Mouse (Mus musculus): ENCODE measurements around the gene Psme1. TPM values are rescaled to one million over a fixed set of nuclear protein-coding genes. Genes with fewer than 3 reads are reported as not detected.

The Psme1 gene
- polyA plus RNA-seq, 1 experiment from 2014 or later = 94.3 TPM

- Histone ChIP-seq H3K4me1 (peaks cover 43% of the 10 kb centered on the region), H3K36me3 (replicated peaks) (peaks cover 41% of the 10 kb centered on the region), H3K9me3 (no peaks in the 10 kb centered on the region), H3K27ac (peak within 1 kb of the TSS; percentile 93), H3K4me3 (peak within 1 kb of the TSS; percentile 94), H3K27me3 (ENCODE audit: poor library complexity, severe bottlenecking) (no peaks in the 10 kb centered on the region)
- DNase-seq (ENCODE audit: extremely low spot score, low spot score) = peak; percentile 92
- 1% methylated on average over 22 of the region's 22 CpGs for WGBS
Measured at GRCm38 (mm10) chr14:55590748-55591330, 12.9 kb downstream of the Psme1 start, which contains the start of gene Psme2. TSS of gene Psme2 (minus strand) at chr14:55591113.

- Histone ChIP-seq H3K4me1 (peaks cover 48% of the 10 kb centered on the region), H3K9me3 (no peaks in the 10 kb centered on the region), H3K27me3 (ENCODE audit: poor library complexity, severe bottlenecking) (no peaks in the 10 kb centered on the region), H3K36me3 (replicated peaks) (peaks cover 47% of the 10 kb centered on the region), H3K4me3 (peak within 1 kb of the TSS; percentile 94), H3K27ac (peak within 1 kb of the TSS; percentile 93)
- peak; percentile 93 for DNase-seq (ENCODE audit: extremely low spot score, low spot score)
- under 1% methylated on average over 33 of the region's 33 CpGs for WGBS
Measured at GRCm38 (mm10) chr14:55591331-55591891, 13.5 kb downstream of the Psme1 start, which contains the start of gene Rnf31. TSS of gene Rnf31 (plus strand) at chr14:55591708.

GRCm38 (mm10) chr14:55592226-55592625, 14.3 kb downstream of the Psme1 start:
- WGBS = 10% methylated on average over 16 of the region's 16 CpGs
- Histone ChIP-seq H3K27ac (peak overlapping the region; percentile 93), H3K27me3 (ENCODE audit: poor library complexity, severe bottlenecking) (no peaks in the 10 kb centered on the region), H3K4me1 (peaks cover 49% of the 10 kb centered on the region), H3K36me3 (replicated peaks) (peaks cover 50% of the 10 kb centered on the region), H3K9me3 (no peaks in the 10 kb centered on the region), H3K4me3 (peak overlapping the region; percentile 94)
- no peak for DNase-seq (ENCODE audit: extremely low spot score, low spot score)

- Histone ChIP-seq H3K4me1 (peaks cover 33% of the 10 kb centered on the region), H3K27ac (no peak overlapping the region), H3K27me3 (ENCODE audit: poor library complexity, severe bottlenecking) (no peaks in the 10 kb centered on the region), H3K4me3 (no peak overlapping the region), H3K36me3 (replicated peaks) (peaks cover 76% of the 10 kb centered on the region), H3K9me3 (no peaks in the 10 kb centered on the region)
- DNase-seq (ENCODE audit: extremely low spot score, low spot score) = no peak
- 84% methylated on average over 13 of the region's 13 CpGs for WGBS
Measured at GRCm38 (mm10) chr14:55596036-55596690, 18.2 kb downstream of the Psme1 start.

- no peak overlapping the region for H3K27ac ChIP-seq
- no peaks in the 10 kb centered on the region for H3K9me3 ChIP-seq
- 94% methylated on average over 21 of the region's 21 CpGs for WGBS
- H3K36me3 ChIP-seq (replicated peaks) = peaks cover 97% of the 10 kb centered on the region
- peaks cover 16% of the 10 kb centered on the region for H3K4me1 ChIP-seq
- DNase-seq (ENCODE audit: extremely low spot score, low spot score) = no peak
- no peaks in the 10 kb centered on the region for H3K27me3 ChIP-seq (ENCODE audit: poor library complexity, severe bottlenecking)
- H3K4me3 ChIP-seq = no peak overlapping the region
Measured at GRCm38 (mm10) chr14:55598521-55599390, 20.8 kb downstream of the Psme1 start.

- peaks cover 15% of the 10 kb centered on the region for H3K4me1 ChIP-seq
- no peak for DNase-seq (ENCODE audit: extremely low spot score, low spot score)
- peaks cover 92% of the 10 kb centered on the region for H3K36me3 ChIP-seq (replicated peaks)
- peak within 1 kb of the TSS; percentile 78 for H3K27ac ChIP-seq
- peak within 1 kb of the TSS; percentile 42 for H3K4me3 ChIP-seq
- 89% methylated on average over 7 of the region's 7 CpGs for WGBS
- no peaks in the 10 kb centered on the region for H3K27me3 ChIP-seq (ENCODE audit: poor library complexity, severe bottlenecking)
- no peaks in the 10 kb centered on the region for H3K9me3 ChIP-seq
Measured at GRCm38 (mm10) chr14:55603271-55603632, 25.3 kb downstream of the Psme1 start, which contains the start of gene Irf9. TSS of gene Irf9 (plus strand) at chr14:55603571.

GRCm38 (mm10) chr14:55603633-55604576, 26.0 kb downstream of the Psme1 start:
- Histone ChIP-seq H3K4me3 (peak overlapping the region; percentile 42), H3K27ac (peak overlapping the region; percentile 78)
- WGBS = 23% methylated on average over 19 of the region's 19 CpGs

GRCm38 (mm10) chr14:55604823-55605222, 26.9 kb downstream of the Psme1 start:
- Histone ChIP-seq H3K4me1 (peaks cover 15% of the 10 kb centered on the region), H3K36me3 (replicated peaks) (peaks cover 92% of the 10 kb centered on the region), H3K27me3 (ENCODE audit: poor library complexity, severe bottlenecking) (no peaks in the 10 kb centered on the region), H3K9me3 (no peaks in the 10 kb centered on the region), H3K27ac (no peak overlapping the region), H3K4me3 (no peak overlapping the region; the same call in 1 of the 2 replicates)
- no peak for DNase-seq (ENCODE audit: extremely low spot score, low spot score)
- 93% methylated on average over 11 of the region's 11 CpGs for WGBS

More at GRCm38 (mm10) chr14:55603633-55604576, 26.0 kb downstream of the Psme1 start:
- DNase-seq (ENCODE audit: extremely low spot score, low spot score) = peak; percentile 83
- no peaks in the 10 kb centered on the region for H3K9me3 ChIP-seq
- H3K27me3 ChIP-seq (ENCODE audit: poor library complexity, severe bottlenecking) = no peaks in the 10 kb centered on the region
- peaks cover 92% of the 10 kb centered on the region for H3K36me3 ChIP-seq (replicated peaks)
- H3K4me1 ChIP-seq = peaks cover 15% of the 10 kb centered on the region

GRCm38 (mm10) chr14:55605743-55606459, 28.0 kb downstream of the Psme1 start:
- no peak for DNase-seq (ENCODE audit: extremely low spot score, low spot score)
- H3K36me3 ChIP-seq (replicated peaks) = peaks cover 89% of the 10 kb centered on the region
- no peaks in the 10 kb centered on the region for H3K27me3 ChIP-seq (ENCODE audit: poor library complexity, severe bottlenecking)
- peaks cover 15% of the 10 kb centered on the region for H3K4me1 ChIP-seq
- H3K4me3 ChIP-seq = no peak overlapping the region
- 96% methylated on average over 16 of the region's 16 CpGs for whole genome bisulfite sequencing
- H3K9me3 ChIP-seq = no peaks in the 10 kb centered on the region
- no peak overlapping the region for H3K27ac ChIP-seq

GRCm38 (mm10) chr14:55608339-55608738, 30.4 kb downstream of the Psme1 start:
- no peak for DNase-seq (ENCODE audit: extremely low spot score, low spot score)
- Histone ChIP-seq H3K27me3 (ENCODE audit: poor library complexity, severe bottlenecking) (no peaks in the 10 kb centered on the region), H3K9me3 (no peaks in the 10 kb centered on the region), H3K36me3 (replicated peaks) (peaks cover 65% of the 10 kb centered on the region), H3K4me3 (no peak overlapping the region), H3K4me1 (peaks cover 14% of the 10 kb centered on the region), H3K27ac (no peak overlapping the region)
- WGBS = 91% methylated on average over 6 of the region's 6 CpGs

GRCm38 (mm10) chr14:55613346-55613745, 35.4 kb downstream of the Psme1 start:
- H3K27ac ChIP-seq = no peak overlapping the region
- DNase-seq (ENCODE audit: extremely low spot score, low spot score) = no peak
- H3K27me3 ChIP-seq (ENCODE audit: poor library complexity, severe bottlenecking) = peaks cover 4% of the 10 kb centered on the region; the same call in 1 of the 2 replicates
- H3K4me3 ChIP-seq = no peak overlapping the region
- WGBS = 84% methylated on average over 6 of the region's 6 CpGs
- H3K36me3 ChIP-seq (replicated peaks) = peaks cover 22% of the 10 kb centered on the region
- H3K4me1 ChIP-seq = peaks cover 12% of the 10 kb centered on the region
- no peaks in the 10 kb centered on the region for H3K9me3 ChIP-seq

Measured in forebrain, embryonic 10.5 days (tissue).